Mouse (Mus musculus) left cerebral cortex, postnatal 36 days (tissue): ENCODE measurements around the gene Leng9. TPM values are rescaled to one million over a fixed set of nuclear protein-coding genes. Genes with fewer than 3 reads are reported as not detected.
A peak's percentile ranks its signal among the peaks of the same experiment; 100 is the strongest.
"Not testable (repeated sequence)": the region's sequence is repeated elsewhere in the genome, so short reads cannot be mapped to it uniquely, and the experiment has no call there.

Experiments
- DNase-seq, 2 experiments: peaks; one replicate each; pipeline ENCODE4 v3.0.0; 2021 to 2022; ENCODE audit warnings: low spot score in 2 of 2, mixed read lengths in 1 of 2
- intact Hi-C: fragments of 180-260 bp; cut with DNase I; formaldehyde crosslinking; loops from one replicate; pipeline ENCODE4 v1.15.1; 2025
- total RNA-seq, 2 experiments: library from RNA; stranded (reverse); gene quantifications; 2 replicates each; pipeline ENCODE4 v1.2.3; 2021

The Leng9 gene
- 1 to 10 TPM; 5.5 to 8.4 TPM for total RNA-seq

DNA sequence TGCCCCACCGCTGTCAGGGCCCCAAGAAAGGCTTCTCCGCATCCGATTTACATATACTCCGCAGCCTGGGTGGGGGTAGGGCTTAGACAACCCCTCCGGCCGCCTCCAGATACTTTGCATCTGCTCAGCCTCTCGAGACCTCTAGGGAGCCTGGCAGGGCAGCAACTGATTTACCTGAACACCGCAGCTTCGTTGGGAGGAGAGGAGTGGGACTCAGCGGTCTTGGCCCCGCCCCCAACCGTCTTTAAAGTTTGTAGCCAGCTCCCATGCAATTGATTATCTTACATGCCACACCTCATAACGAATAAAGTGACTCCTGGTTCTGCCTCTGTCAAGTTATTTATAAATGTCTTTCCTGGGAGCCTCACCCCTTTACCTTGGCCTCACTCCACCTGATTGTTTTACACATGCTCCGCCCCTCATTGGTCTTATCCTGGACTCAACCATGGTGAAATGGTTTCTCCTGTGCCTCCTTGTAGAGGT is at the start of gene Leng9:
Gene Leng9 (minus strand): TSS at position 316 of the 483 bp plus-strand sequence.
- DNase-seq: peak; percentile 40 to 55

GRCm38 (mm10) chr7:4178438-4178837 is 28.3 kb upstream of the Leng9 start:
- no peak for DNase-seq
- intact Hi-C loops: no loop called here

More for the DNA sequence above, at the start of gene Leng9:
- intact Hi-C loops: no loop called here

- intact Hi-C loops: no loop called here
- DNase-seq: no peak
These were observed 20.2 kb upstream of the Leng9 start for GRCm38 (mm10) chr7:4170193-4170938.

- intact Hi-C loops: no loop called here
- DNase-seq: no peak
These were observed 16.9 kb upstream of the Leng9 start for GRCm38 (mm10) chr7:4167098-4167497.

- no peak for DNase-seq
- intact Hi-C loops: no loop called here
These were observed 15.1 kb upstream of the Leng9 start for GRCm38 (mm10) chr7:4165286-4165685.

GRCm38 (mm10) chr7:4164090-4164910 is 14.1 kb upstream of the Leng9 start, which contains the start of gene Cdc42ep5:
Gene Cdc42ep5, minus strand, starts transcription at chr7:4164860.
- DNase-seq: no peak
- intact Hi-C loops: no loop called here

GRCm38 (mm10) chr7:4163571-4164072 is 13.4 kb upstream of the Leng9 start:
- intact Hi-C loops: no loop called here
- no peak for DNase-seq

DNA sequence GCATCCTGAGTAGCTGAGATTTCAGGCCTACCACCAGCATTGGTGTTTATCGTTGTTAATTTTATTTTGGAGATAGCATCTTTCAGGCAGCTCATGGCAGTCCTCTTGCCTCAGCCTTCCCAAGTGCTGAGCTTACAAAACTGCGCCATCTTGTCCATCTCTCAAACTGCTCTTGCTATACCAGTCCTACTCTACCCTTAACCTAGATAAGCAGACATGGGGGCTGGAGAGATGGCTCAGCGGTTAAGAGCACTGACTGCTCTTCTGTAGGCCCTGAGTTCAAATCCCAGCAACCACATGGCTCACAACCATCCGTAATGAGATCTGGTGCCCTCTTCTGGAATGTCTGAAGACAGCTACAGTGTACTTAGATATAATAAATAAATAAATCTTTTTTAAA is 11.4 kb upstream of the Leng9 start:
- DNase-seq, intact Hi-C loops: not testable (repeated sequence)

DNA sequence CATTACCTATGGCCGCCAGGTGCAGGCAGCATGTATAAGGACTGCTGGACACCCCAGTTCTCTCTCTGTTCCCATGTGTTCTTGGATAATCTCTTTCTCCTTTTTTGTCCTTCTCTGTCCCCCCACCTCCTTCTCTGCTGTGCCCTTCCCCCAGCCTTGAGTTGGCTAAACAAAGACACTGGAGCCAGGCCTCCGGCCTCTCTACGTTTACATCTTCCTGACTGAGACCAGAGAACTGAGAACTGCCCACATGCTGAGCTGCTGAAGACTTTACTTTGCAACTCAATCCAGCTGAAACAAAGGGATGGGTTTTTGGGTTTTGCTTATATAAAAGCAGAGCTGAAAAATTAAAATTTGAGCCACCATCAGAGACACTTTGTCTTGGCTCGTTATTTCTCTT is 4.8 kb upstream of the Leng9 start:
- intact Hi-C loops: no loop called here
- no peak for DNase-seq

DNA sequence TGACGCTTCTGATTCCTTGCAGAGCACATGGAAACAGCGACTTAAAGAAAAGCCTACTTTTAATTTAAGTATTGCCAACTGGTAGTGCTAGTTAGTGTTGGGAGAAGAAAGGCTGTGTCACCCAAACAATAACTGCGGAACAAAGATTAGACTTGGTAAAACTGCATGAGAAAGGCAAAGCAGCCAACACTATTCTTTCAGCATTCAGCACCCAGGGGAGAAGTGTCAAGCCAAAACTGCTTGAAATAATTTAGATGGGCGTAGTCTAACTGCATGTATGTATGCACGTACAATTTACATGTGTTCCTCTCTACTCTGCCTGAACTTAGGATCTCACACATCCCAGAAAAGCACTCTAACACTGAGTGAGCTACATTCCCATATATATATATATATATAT is 4.2 kb upstream of the Leng9 start:
- intact Hi-C loops: no loop called here
- no peak for DNase-seq

DNA sequence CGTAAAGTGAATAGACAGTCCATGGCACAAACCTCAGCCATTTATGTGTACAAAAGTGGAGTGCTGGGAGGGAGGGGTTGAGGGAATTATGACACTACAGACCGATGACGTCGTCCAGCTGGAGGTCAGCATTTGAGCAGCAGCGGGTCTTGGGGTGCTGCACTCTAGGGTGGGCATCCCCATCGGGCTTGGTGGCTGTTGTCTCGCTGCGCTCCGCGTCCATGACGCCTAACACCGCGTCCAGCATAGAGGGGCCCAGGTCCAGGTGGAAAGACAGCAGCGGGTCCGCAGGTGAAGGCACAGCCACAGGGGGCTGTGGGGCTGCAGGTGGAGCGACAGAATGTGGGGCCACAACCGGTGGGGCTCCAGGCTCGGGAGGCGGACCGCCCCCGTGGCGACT is 1.1 kb upstream of the Leng9 start:
- intact Hi-C loops: no loop called here
- DNase-seq: peak in 1 of 2 experiments; percentile 25

DNA sequence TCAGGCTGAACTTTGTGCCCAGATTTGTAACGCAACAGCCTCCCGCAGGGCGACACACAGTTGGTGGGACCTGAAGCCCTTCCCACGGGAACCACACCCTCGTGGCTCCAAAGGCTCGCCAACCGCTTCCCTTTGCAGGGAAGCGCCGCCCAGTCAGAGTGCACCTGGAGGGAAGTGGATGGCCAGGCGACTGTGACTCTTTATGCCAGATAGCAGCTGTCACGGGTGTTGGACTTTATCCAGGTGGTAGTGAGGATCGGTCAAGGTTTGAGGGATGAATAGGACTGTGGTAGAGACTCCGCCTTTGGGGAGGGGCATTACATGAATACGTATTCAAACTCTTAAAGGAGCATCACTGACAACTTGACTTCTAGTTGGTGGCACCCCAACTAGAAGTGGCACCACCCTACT is 642 bp upstream of the Leng9 start:
- intact Hi-C loops: no loop called here

DNA sequence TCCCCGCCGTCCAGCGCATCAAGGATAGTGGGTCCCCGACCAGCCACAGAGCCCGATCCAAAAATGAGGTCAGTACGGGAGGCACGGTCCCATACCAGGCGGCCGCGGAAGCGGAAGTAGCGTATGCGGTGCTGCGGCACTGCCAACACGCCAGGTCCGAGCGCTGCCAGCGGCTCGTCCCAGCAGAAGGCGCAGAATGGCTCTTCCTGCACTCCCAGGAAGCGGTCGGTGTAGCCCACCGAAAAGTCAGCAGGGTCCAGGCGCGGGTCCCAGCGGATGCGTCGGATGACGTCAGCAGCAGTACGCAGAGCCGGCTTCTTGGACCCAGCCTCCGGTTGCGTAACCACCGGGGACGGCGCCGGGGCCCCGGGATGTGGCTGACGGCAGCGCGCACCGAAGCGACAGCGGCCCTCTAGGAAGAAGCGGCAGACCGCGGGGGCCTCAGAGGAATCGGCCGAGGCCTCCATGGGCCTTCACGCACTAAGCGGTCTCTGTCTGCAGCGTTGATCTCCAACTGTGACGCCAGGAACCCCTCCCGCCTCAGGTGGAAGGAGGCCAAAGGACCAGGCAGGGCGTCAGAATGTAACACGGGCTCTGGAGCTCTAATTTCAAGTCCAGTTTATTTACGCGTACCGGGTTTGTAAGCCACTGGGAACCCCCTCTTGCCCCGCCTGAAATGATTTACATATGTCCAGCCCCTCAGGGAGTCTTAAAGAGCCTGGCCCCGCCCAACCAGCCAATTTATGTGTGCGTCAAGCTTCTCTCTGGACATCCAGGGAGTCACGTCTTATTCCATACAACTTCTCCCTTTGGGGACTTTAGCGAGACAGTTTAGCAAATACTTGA is 742 bp downstream of the Leng9 start:
- intact Hi-C loops: loop anchor here (5.0 to 10.0 kb wide), 3 partner anchors 122 to 455 kb away; partner anchors contain the start of genes Mboat7 and Tsen34
- DNase-seq: peak; percentile 89 to 90

More for the DNA sequence above, 642 bp upstream of the Leng9 start:
- DNase-seq: peak; percentile 50 to 62

GRCm38 (mm10) chr7:4148341-4149208 is 1.6 kb downstream of the Leng9 start:
- intact Hi-C loops: loop anchor here (5.0 to 10.0 kb wide), 3 partner anchors 121 to 454 kb away; partner anchors contain the start of genes Mboat7 and Tsen34
- DNase-seq: peak in 1 of 2 experiments; percentile 36

DNA sequence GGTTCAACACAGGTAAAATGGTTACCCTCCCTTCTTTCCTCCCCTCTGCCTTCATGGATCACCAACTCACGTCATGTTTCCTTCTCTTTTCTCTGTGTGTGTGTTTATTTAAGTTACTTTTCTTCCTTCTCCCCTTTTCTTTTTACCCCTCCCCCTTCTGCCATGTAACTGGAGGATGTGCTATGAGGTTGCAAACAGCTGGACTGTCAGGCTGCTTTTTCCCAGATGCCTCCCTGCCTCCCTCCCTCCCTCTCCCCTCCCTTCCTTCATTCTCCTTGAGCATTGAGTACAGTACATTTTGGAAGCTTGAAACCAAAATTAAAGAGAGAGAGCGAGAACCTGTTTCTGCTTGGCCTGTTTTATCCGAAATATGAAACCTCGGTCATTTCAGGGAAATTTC is 2.3 kb downstream of the Leng9 start:
- no peak for DNase-seq
- intact Hi-C loops: loop anchor here (5.0 to 10.0 kb wide), 3 partner anchors 121 to 453 kb away; partner anchors contain the start of genes Mboat7 and Tsen34

DNA sequence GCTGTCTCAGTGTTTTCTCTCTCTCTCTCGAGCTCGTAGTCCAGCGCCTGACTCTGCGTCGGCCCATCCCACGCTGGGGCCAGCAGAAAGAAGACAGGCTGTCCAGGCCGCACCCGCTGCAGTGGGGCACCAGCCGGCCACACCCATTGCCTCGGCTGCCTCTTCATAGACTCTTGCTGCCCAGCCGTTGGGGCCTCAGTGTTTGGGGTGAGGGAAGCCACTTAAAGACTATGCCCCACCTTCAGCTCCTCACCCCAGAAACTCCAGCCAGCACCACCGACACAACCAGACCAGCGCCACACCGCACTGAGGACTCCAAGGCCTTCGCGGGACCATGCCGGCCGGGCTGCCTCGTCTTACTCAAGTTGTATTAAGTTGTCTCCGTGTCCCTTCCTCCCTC is 2.8 kb downstream of the Leng9 start:
- DNase-seq: peak in 1 of 2 experiments; percentile 8

DNA sequence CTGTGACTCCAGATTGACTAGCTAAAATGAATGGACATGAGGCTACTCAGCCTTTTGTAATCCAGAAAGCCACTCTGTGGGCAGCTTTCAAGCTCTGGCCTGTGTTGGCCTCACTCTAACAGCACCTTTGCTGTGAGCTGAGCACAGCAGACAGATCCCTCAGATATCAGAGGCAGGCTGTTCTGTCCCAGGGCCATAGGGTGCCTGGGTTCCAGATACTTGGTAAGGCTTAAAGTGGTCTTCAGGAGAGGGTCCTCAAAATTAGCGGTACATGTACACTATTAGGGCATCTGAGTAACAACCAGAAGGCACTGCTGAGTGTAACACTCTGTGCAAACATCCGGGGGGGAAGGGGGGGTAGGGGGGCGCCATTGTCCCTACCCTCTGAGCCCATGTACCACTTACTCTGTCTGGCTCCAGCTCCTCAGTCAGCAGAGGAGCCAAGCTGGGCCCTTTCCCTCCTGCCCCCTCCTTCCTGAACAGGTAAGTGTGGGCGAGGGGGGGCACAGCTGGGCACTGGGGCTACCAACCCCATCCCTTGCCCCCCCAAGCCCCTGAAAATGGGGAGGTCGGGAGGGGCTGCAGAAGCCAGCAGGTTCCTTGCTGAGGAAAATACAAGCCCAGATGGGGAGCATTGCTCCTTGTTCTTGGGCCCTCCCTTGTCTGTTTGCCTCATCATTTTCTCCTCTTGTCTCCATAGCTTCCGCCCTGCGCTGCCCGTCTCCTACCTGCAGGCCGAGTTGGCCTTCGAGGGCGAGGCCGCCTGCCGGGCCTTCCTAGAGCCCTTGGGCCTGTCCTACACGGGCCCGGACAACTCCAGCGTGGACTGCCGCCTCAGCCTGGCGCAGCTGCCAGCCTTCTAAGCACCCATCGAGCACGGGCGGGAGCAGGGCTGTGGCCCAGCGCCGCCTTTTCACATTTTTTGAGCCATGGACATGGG is 3.7 kb downstream of the Leng9 start:
- DNase-seq: peak in 1 of 2 experiments; percentile 11
- intact Hi-C loops: loop anchor here (5.0 to 10.0 kb wide), 3 partner anchors 119 to 452 kb away; partner anchors contain the start of genes Mboat7 and Tsen34

More for the DNA sequence above, 2.8 kb downstream of the Leng9 start:
- intact Hi-C loops: loop anchor here (5.0 to 10.0 kb wide), 3 partner anchors 120 to 453 kb away; partner anchors contain the start of genes Mboat7 and Tsen34
